Mouse (Mus musculus) cerebellum, postnatal 36 days (tissue): Measurements from ENCODE around the gene Arrdc5.
"Not testable (repeated sequence)": the region's sequence is repeated elsewhere in the genome, so short reads cannot be mapped to it uniquely, and the experiment has no call there.

Experiments
- DNase-seq, 2 experiments: peaks; one replicate each; pipeline ENCODE4 v3.0.0; 2021 to 2022; ENCODE audit warnings: mixed read lengths in 2 of 2

Gene Arrdc5

GRCm38 (mm10) chr17:56276643-56277566 is 23.2 kb downstream of the Arrdc5 start, which contains the start of gene Ticam1:
Gene Ticam1 (minus strand): TSS chr17:56276786.
- DNase-seq = peak; percentile 66 to 67

- DNase-seq = peak in 1 of 2 experiments; percentile 14
Observed at GRCm38 (mm10) chr17:56275842-56276480, 24.1 kb downstream of the Arrdc5 start.

- DNase-seq = no peak
Observed at GRCm38 (mm10) chr17:56273986-56274385, 26.1 kb downstream of the Arrdc5 start.

GRCm38 (mm10) chr17:56273482-56273881 is 26.6 kb downstream of the Arrdc5 start:
- no peak for DNase-seq

- no peak for DNase-seq
Observed at GRCm38 (mm10) chr17:56272644-56273043, 27.4 kb downstream of the Arrdc5 start.

GRCm38 (mm10) chr17:56271609-56272253 is 28.4 kb downstream of the Arrdc5 start:
- DNase-seq = no peak

- DNase-seq = no peak
Observed at GRCm38 (mm10) chr17:56269741-56270140, 30.3 kb downstream of the Arrdc5 start.

GRCm38 (mm10) chr17:56269153-56269630 is 30.9 kb downstream of the Arrdc5 start:
- peak; percentile 55 to 69 for DNase-seq

GRCm38 (mm10) chr17:56266271-56266670 is 33.8 kb downstream of the Arrdc5 start:
- DNase-seq = no peak

- no peak for DNase-seq
Observed at GRCm38 (mm10) chr17:56265869-56266268, 34.2 kb downstream of the Arrdc5 start.

GRCm38 (mm10) chr17:56265011-56265410 is 35.1 kb downstream of the Arrdc5 start:
- DNase-seq = no peak

GRCm38 (mm10) chr17:56264020-56264419 is 36.1 kb downstream of the Arrdc5 start:
- peak; percentile 80 to 81 for DNase-seq

- no peak for DNase-seq
Observed at GRCm38 (mm10) chr17:56262645-56263094, 37.4 kb downstream of the Arrdc5 start.

GRCm38 (mm10) chr17:56261166-56261565 is 38.9 kb downstream of the Arrdc5 start:
- no peak for DNase-seq

- no peak for DNase-seq
Observed at GRCm38 (mm10) chr17:56259301-56260037, 40.6 kb downstream of the Arrdc5 start.

GRCm38 (mm10) chr17:56258812-56259211 is 41.3 kb downstream of the Arrdc5 start:
- DNase-seq = not testable (repeated sequence)

- not testable (repeated sequence) for DNase-seq
Observed at GRCm38 (mm10) chr17:56258269-56258668, 41.8 kb downstream of the Arrdc5 start.

- DNase-seq = peak; percentile 24 to 37
Observed at GRCm38 (mm10) chr17:56257181-56257894, 42.7 kb downstream of the Arrdc5 start.

GRCm38 (mm10) chr17:56256239-56256881 is 43.7 kb downstream of the Arrdc5 start, which contains the start of gene Fem1a:
Gene Fem1a (plus strand): TSS chr17:56256810.
- DNase-seq = peak; percentile 90 to 92

GRCm38 (mm10) chr17:56255863-56256238 is 44.2 kb downstream of the Arrdc5 start:
- peak; percentile 99 to 100 for DNase-seq

- peak; percentile 56 to 57 for DNase-seq
Observed at GRCm38 (mm10) chr17:56255429-56255828, 44.7 kb downstream of the Arrdc5 start.
